Mouse (Mus musculus) liver, postnatal 0 days (tissue): ENCODE results near the gene Olfr1280. TPM values are rescaled to one million over a fixed set of nuclear protein-coding genes. Genes with fewer than 3 reads are reported as not detected.

Experiments used
- ATAC-seq: fragments of 200-750 bp; cut with Nextera tagmentation; 2 replicates; pipeline ENCODE4 v1.8.0; 2017; ENCODE audit warnings: mild to moderate bottlenecking, moderate library complexity
- DNase-seq: peaks from one replicate; pipeline ENCODE4 v3.0.0-alpha.2; 2016
- H3K27ac ChIP-seq: fragments of 300-500 bp; sonication (generic); 2 replicates; pipeline ENCODE4 v1.5.1; 2014; ENCODE audit warnings: antibody characterized with exemption, moderate library complexity, mild to moderate bottlenecking, low read depth
- H3K27me3 ChIP-seq: fragments of 300-500 bp; sonication (generic); 2 replicates; pipeline ENCODE4 v1.6.1; 2014; ENCODE audit warnings: low read length, control low read depth, mixed read lengths; ENCODE audit not compliant: insufficient read depth
- H3K36me3 ChIP-seq: fragments of 300-500 bp; sonication (generic); replicated peaks from 2 replicates; pipeline ENCODE4 v1.6.1; 2014; ENCODE audit warnings: mild to moderate bottlenecking, control low read depth, low read length, moderate library complexity, mixed read lengths; ENCODE audit not compliant: insufficient read depth
- H3K4me1 ChIP-seq: fragments of 300-500 bp; sonication (generic); 2 replicates; pipeline ENCODE4 v1.6.1; 2014; ENCODE audit warnings: antibody characterized with exemption, mild to moderate bottlenecking, control low read depth; ENCODE audit not compliant: insufficient read depth
- H3K4me2 ChIP-seq: fragments of 300-500 bp; sonication (generic); 2 replicates; pipeline ENCODE4 v1.6.1; 2014; ENCODE audit warnings: low read depth, mild to moderate bottlenecking, low read length, moderate library complexity, mixed read lengths
- H3K4me3 ChIP-seq: fragments of 300-500 bp; sonication (generic); 2 replicates; pipeline ENCODE4 v1.5.1; 2014; ENCODE audit warnings: low read depth, low read length
- H3K9ac ChIP-seq: fragments of 300-500 bp; sonication (generic); replicated peaks from 2 replicates; pipeline ENCODE4 v1.6.1; 2014; ENCODE audit warnings: mild to moderate bottlenecking, moderate library complexity
- H3K9me3 ChIP-seq: fragments of 300-500 bp; sonication (generic); 2 replicates; pipeline ENCODE4 v1.6.1; 2016; ENCODE audit warnings: mild to moderate bottlenecking, control low read depth, low read length, mixed read lengths
- CTCF ChIP-seq: sonication (generic); IDR thresholded peaks from 2 replicates; pipeline ENCODE4 v1.5.1; 2016; ENCODE audit warnings: antibody characterized with exemption, low read depth
- EP300 ChIP-seq: IDR thresholded peaks from 2 replicates; pipeline ENCODE4 v1.6.1; 2016; ENCODE audit warnings: antibody characterized with exemption, low read depth, mild to moderate bottlenecking
- WGBS: fragments of 180-500 bp; shearing (Covaris S2); extraction: QIAGEN DNeasy Blood & Tissue Kit; methylation state at CpG from one replicate; pipeline ENCODE4 v1.1.7; 2014; ENCODE audit not compliant: insufficient replicate concordance; 5-methylcytosine and 5-hydroxymethylcytosine counted together
- polyA plus RNA-seq: library from polyadenylated mRNA; unstranded; fragments of >200 nt; fragmentation: Nextera tagmentation; extraction: Ambion mirVana; gene quantifications from 2 replicates; pipeline ENCODE4 v1.2.1, GENCODE M21; 2015

The Olfr1280 gene
- polyA plus RNA-seq, 1 experiment from 2014 or later = not detected

DNA sequence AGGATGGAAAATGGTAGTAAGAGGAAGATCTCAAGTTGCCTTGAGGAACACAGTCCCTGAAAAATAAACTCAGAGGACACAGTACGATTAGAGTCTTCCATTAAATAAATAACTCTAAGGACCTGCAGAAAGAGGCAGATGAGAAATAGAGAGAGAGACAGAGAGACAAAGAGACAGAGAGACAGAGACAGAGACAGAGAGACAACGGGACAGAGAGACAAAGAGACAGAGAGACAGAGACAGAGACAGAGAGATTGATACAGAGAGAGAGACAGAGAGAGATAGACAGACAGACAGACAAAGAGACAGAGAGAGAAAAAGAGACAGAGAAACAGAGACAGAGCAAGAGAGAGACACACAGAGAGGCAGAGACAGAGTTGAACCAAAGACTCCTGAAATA is 22.2 kb downstream of the Olfr1280 start, which contains the start of gene Olfr1282:
TSS of gene Olfr1282 (minus strand) at position 101 of the 400 bp plus-strand sequence.
- ATAC-seq = no peak
- no peaks in the 10 kb centered on the region for H3K36me3 ChIP-seq
- TF ChIP-seq CTCF (no peak), EP300 (no peak)
- H3K9ac ChIP-seq = no peak within 1 kb of the TSS
- H3K27me3 ChIP-seq = no peaks in the 10 kb centered on the region
- H3K4me1 ChIP-seq = no peaks in the 10 kb centered on the region
- DNase-seq = no peak
- H3K4me3 ChIP-seq = no peak within 1 kb of the TSS
- H3K27ac ChIP-seq = no peak within 1 kb of the TSS
- 58% methylated on average over 2 of the region's 2 CpGs for WGBS
- H3K9me3 ChIP-seq = no peaks in the 10 kb centered on the region
- H3K4me2 ChIP-seq = no peak within 1 kb of the TSS

DNA sequence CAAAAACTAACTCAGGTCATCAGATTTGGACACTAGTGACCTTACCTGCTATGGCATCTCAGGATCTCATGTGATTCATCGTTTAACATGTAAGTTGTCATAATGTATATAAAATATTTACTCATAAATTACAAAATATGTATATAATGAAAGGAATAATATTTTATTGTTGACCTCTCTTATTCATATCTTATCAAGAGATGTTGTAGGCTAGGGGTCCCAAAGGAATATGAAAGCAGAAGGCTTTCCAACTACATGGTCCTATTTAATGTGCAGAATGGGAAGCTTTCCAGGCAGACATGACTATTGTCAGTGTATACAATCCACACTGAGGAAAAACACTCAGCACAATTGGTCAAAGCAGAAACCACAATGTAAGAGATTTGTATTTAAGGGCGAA is 52.7 kb downstream of the Olfr1280 start, which contains the start of gene Olfr1283:
TSS of gene Olfr1283 (plus strand) at position 301 of the 400 bp plus-strand sequence.
- no peak within 1 kb of the TSS for H3K4me3 ChIP-seq
- H3K9ac ChIP-seq = no peak within 1 kb of the TSS
- H3K27ac ChIP-seq = no peak within 1 kb of the TSS
- no peak for ATAC-seq
- H3K4me1 ChIP-seq = no peaks in the 10 kb centered on the region
- H3K4me2 ChIP-seq = no peak within 1 kb of the TSS
- TF ChIP-seq EP300 = no peak
- TF ChIP-seq CTCF = no peak
- H3K9me3 ChIP-seq = no peaks in the 10 kb centered on the region
- no peak for DNase-seq
- no peaks in the 10 kb centered on the region for H3K27me3 ChIP-seq
- no peaks in the 10 kb centered on the region for H3K36me3 ChIP-seq
- 60% methylated on average over 2 of the region's 2 CpGs for WGBS

DNA sequence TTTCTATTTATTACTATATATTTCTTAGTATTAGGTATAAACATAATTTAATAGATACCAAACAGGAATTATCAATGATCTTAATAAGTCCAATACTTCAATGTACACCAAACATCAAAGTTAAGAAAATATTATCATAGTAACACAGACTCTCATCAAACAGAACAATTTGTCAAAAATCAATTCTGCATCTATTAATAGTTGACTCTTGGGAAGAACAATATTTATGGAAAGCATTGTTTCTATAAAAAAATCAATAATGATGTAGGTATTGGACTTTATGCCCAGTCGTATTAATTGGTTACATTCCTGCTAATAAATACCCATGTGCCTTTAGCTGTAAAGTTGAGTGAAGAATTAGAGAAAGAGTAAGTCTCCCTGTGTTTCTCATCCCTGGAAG is 61.4 kb downstream of the Olfr1280 start, which contains the start of gene Olfr1284:
TSS of gene Olfr1284 (plus strand) at position 301 of the 400 bp plus-strand sequence.
- 78% methylated on average over 1 of the region's 1 CpGs for WGBS
- no peaks in the 10 kb centered on the region for H3K27me3 ChIP-seq

More for the DNA sequence above, 61.4 kb downstream of the Olfr1280 start, which contains the start of gene Olfr1284:
- ATAC-seq (no peak), DNase-seq (no peak)
- Histone ChIP-seq H3K4me2 (no peak within 1 kb of the TSS), H3K4me3 (no peak within 1 kb of the TSS), H3K36me3 (no peaks in the 10 kb centered on the region), H3K9ac (no peak within 1 kb of the TSS), H3K4me1 (no peaks in the 10 kb centered on the region), H3K27ac (no peak within 1 kb of the TSS), H3K9me3 (no peaks in the 10 kb centered on the region)
- TF ChIP-seq EP300 (no peak), CTCF (no peak)

Other genes with a start within 250 kb of the Olfr1280 start
- gene Gm13941, start 208.0 kb upstream of the Olfr1280 start, polyA plus RNA-seq = not detected in 2 replicates
- not detected in 2 replicates for gene Gm15130, start 161.1 kb upstream of the Olfr1280 start, polyA plus RNA-seq
- gene 4930430A15Rik, start 84.4 kb upstream of the Olfr1280 start, polyA plus RNA-seq = not detected in 2 replicates
- not detected in 2 replicates for gene Olfr1275, start 78.7 kb upstream of the Olfr1280 start, polyA plus RNA-seq
- not detected in 2 replicates for gene Olfr1276, start 59.5 kb upstream of the Olfr1280 start, polyA plus RNA-seq
- gene Olfr1277, start 39.9 kb upstream of the Olfr1280 start, polyA plus RNA-seq = not detected in 2 replicates
- gene Olfr1278, start 23.9 kb upstream of the Olfr1280 start, polyA plus RNA-seq = not detected in 2 replicates
- gene Olfr1279, start 13.4 kb upstream of the Olfr1280 start, polyA plus RNA-seq = not detected in 2 replicates
- not detected in 2 replicates for gene Olfr1281, start 12.5 kb downstream of the Olfr1280 start, polyA plus RNA-seq
- not detected in 2 replicates for gene Olfr1282, start 22.1 kb downstream of the Olfr1280 start, polyA plus RNA-seq
- gene Olfr1283, start 52.8 kb downstream of the Olfr1280 start, polyA plus RNA-seq = not detected in 2 replicates
- not detected in 2 replicates for gene Olfr1284, start 61.5 kb downstream of the Olfr1280 start, polyA plus RNA-seq
- gene Olfr1286, start 109.1 kb downstream of the Olfr1280 start, polyA plus RNA-seq = not detected in 2 replicates
- gene Olfr1287, start 135.1 kb downstream of the Olfr1280 start, polyA plus RNA-seq = not detected in 2 replicates
- not detected in 2 replicates for gene Olfr1288, start 160.1 kb downstream of the Olfr1280 start, polyA plus RNA-seq
- not detected in 2 replicates for gene Olfr1289, start 166.8 kb downstream of the Olfr1280 start, polyA plus RNA-seq
- gene Olfr1290, start 179.8 kb downstream of the Olfr1280 start, polyA plus RNA-seq = not detected in 2 replicates
- not detected in 2 replicates for gene Olfr1291-ps1, start 183.2 kb downstream of the Olfr1280 start, polyA plus RNA-seq
- not detected in 2 replicates for gene Olfr1293-ps, start 211.2 kb downstream of the Olfr1280 start, polyA plus RNA-seq
- gene Olfr1294, start 226.3 kb downstream of the Olfr1280 start, polyA plus RNA-seq = not detected in 2 replicates